Mouse (Mus musculus) limb, embryonic 12.5 days (tissue): ENCODE measurements around the gene Fto. TPM values are rescaled to one million over a fixed set of nuclear protein-coding genes. Genes with fewer than 3 reads are reported as not detected.

Experiments
- ATAC-seq: fragments of 200-750 bp; cut with Nextera tagmentation; 2 replicates; pipeline ENCODE4 v1.8.0; 2017; ENCODE audit warnings: low read depth, moderate TSS enrichment; ENCODE audit not compliant: insufficient number of reproducible peaks, insufficient read depth, low FRiP score, low TSS enrichment
- H3K27ac ChIP-seq: fragments of 300-500 bp; sonication (generic); 2 replicates; pipeline ENCODE4 v1.5.1; 2016; ENCODE audit warnings: mild to moderate bottlenecking, moderate library complexity
- H3K27me3 ChIP-seq: fragments of 300-500 bp; sonication (generic); 2 replicates; pipeline ENCODE4 v1.6.1; 2016; ENCODE audit warnings: mild to moderate bottlenecking, moderate library complexity
- H3K36me3 ChIP-seq: fragments of 300-500 bp; sonication (generic); 2 replicates; pipeline ENCODE4 v1.6.1; 2016; ENCODE audit warnings: mild to moderate bottlenecking, moderate library complexity
- H3K4me1 ChIP-seq: fragments of 300-500 bp; sonication (generic); replicated peaks from 2 replicates; pipeline ENCODE4 v1.6.1; 2016
- H3K4me2 ChIP-seq: fragments of 300-500 bp; sonication (generic); 2 replicates; pipeline ENCODE4 v1.6.1; 2016; ENCODE audit warnings: mild to moderate bottlenecking, moderate library complexity
- H3K4me3 ChIP-seq: fragments of 300-500 bp; sonication (generic); replicated peaks from 2 replicates; pipeline ENCODE4 v1.5.1; 2016; ENCODE audit warnings: mild to moderate bottlenecking
- H3K9ac ChIP-seq: fragments of 300-500 bp; sonication (generic); replicated peaks from 2 replicates; pipeline ENCODE4 v1.6.1; 2016; ENCODE audit warnings: mild to moderate bottlenecking, moderate library complexity
- H3K9me3 ChIP-seq: fragments of 300-500 bp; sonication (generic); 2 replicates; pipeline ENCODE4 v1.6.1; 2016; ENCODE audit warnings: mild to moderate bottlenecking, moderate library complexity
- WGBS: fragments of 180-500 bp; shearing (Covaris S2); methylation state at CpG from one replicate; pipeline ENCODE4 v1.1.7; 2016; 5-methylcytosine and 5-hydroxymethylcytosine counted together
- polyA plus RNA-seq: library from polyadenylated mRNA; unstranded; fragments of >200 nt; fragmentation: Nextera tagmentation; extraction: Ambion mirVana; gene quantifications from 2 replicates; pipeline ENCODE4 v1.2.1, GENCODE M21; 2016

Gene Fto
- polyA plus RNA-seq, 1 experiment from 2014 or later: 92.1 TPM

GRCm38 (mm10) chr8:91344659-91345058 lies 31.3 kb downstream of the Fto start:
- ATAC-seq: no peak
- Histone ChIP-seq H3K9ac (no peak overlapping the region), H3K4me2 (no peak overlapping the region), H3K4me3 (no peak overlapping the region), H3K9me3 (no peaks in the 10 kb centered on the region), H3K4me1 (peaks cover 20% of the 10 kb centered on the region), H3K27me3 (no peaks in the 10 kb centered on the region), H3K27ac (no peak overlapping the region), H3K36me3 (0 out of 2 replicates have a peak, but pooled peaks cover 2% of the 10 kb centered on the region)
- WGBS: 92% methylated on average over 11 of the region's 11 CpGs

- Histone ChIP-seq H3K9ac (no peak overlapping the region), H3K27ac (no peak overlapping the region), H3K9me3 (no peaks in the 10 kb centered on the region), H3K27me3 (no peaks in the 10 kb centered on the region), H3K4me1 (peaks cover 25% of the 10 kb centered on the region), H3K4me2 (no peak overlapping the region), H3K36me3 (0 out of 2 replicates have a peak, but pooled peaks cover 8% of the 10 kb centered on the region), H3K4me3 (no peak overlapping the region)
- no peak for ATAC-seq
- WGBS: 82% methylated on average over 10 of the region's 10 CpGs
Observed at GRCm38 (mm10) chr8:91347146-91347545, 33.8 kb downstream of the Fto start.

GRCm38 (mm10) chr8:91347595-91347994 lies 34.3 kb downstream of the Fto start:
- Histone ChIP-seq H3K9ac (no peak overlapping the region), H3K36me3 (0 out of 2 replicates have a peak, but pooled peaks cover 8% of the 10 kb centered on the region), H3K27me3 (no peaks in the 10 kb centered on the region), H3K4me2 (no peak overlapping the region), H3K27ac (no peak overlapping the region), H3K9me3 (no peaks in the 10 kb centered on the region), H3K4me1 (peaks cover 23% of the 10 kb centered on the region), H3K4me3 (no peak overlapping the region)
- WGBS: 73% methylated on average over 6 of the region's 6 CpGs
- no peak for ATAC-seq

- Histone ChIP-seq H3K9ac (no peak overlapping the region), H3K36me3 (0 out of 2 replicates have a peak, but pooled peaks cover 8% of the 10 kb centered on the region), H3K4me3 (no peak overlapping the region), H3K9me3 (no peaks in the 10 kb centered on the region), H3K27ac (no peak overlapping the region), H3K4me1 (peaks cover 17% of the 10 kb centered on the region), H3K4me2 (no peak overlapping the region), H3K27me3 (no peaks in the 10 kb centered on the region)
- WGBS: 85% methylated on average over 7 of the region's 7 CpGs
- ATAC-seq: no peak
Observed at GRCm38 (mm10) chr8:91349816-91350215, 36.5 kb downstream of the Fto start.

- Histone ChIP-seq H3K27ac (no peak overlapping the region), H3K4me1 (0 out of 2 replicates have a peak, but pooled peaks cover 9% of the 10 kb centered on the region)
- WGBS: 57% methylated on average over 7 of the region's 7 CpGs
Observed at GRCm38 (mm10) chr8:91350628-91351027, 37.3 kb downstream of the Fto start.

GRCm38 (mm10) chr8:91352598-91352997 lies 39.3 kb downstream of the Fto start:
- Histone ChIP-seq H3K4me2 (no peak overlapping the region), H3K4me3 (no peak overlapping the region), H3K27me3 (no peaks in the 10 kb centered on the region), H3K36me3 (0 out of 2 replicates have a peak, but pooled peaks cover 8% of the 10 kb centered on the region), H3K9me3 (no peaks in the 10 kb centered on the region), H3K4me1 (0 out of 2 replicates have a peak, but pooled peaks cover 9% of the 10 kb centered on the region), H3K27ac (no peak overlapping the region), H3K9ac (no peak overlapping the region)
- no peak for ATAC-seq
- 88% methylated on average over 3 of the region's 3 CpGs for WGBS

More at GRCm38 (mm10) chr8:91350628-91351027, 37.3 kb downstream of the Fto start:
- Histone ChIP-seq H3K4me2 (no peak overlapping the region), H3K4me3 (no peak overlapping the region), H3K9me3 (no peaks in the 10 kb centered on the region), H3K27me3 (no peaks in the 10 kb centered on the region), H3K9ac (no peak overlapping the region; the same call in 1 of the 2 replicates), H3K36me3 (0 out of 2 replicates have a peak, but pooled peaks cover 8% of the 10 kb centered on the region)
- no peak for ATAC-seq

- 76% methylated on average over 5 of the region's 5 CpGs for WGBS
Observed at GRCm38 (mm10) chr8:91353062-91353461, 39.7 kb downstream of the Fto start.

GRCm38 (mm10) chr8:91353907-91354306 lies 40.6 kb downstream of the Fto start:
- 86% methylated on average over 4 of the region's 4 CpGs for WGBS
- ATAC-seq: no peak
- Histone ChIP-seq H3K9ac (no peak overlapping the region), H3K36me3 (0 out of 2 replicates have a peak, but pooled peaks cover 8% of the 10 kb centered on the region), H3K4me1 (0 out of 2 replicates have a peak, but pooled peaks cover 9% of the 10 kb centered on the region), H3K4me2 (no peak overlapping the region), H3K27me3 (no peaks in the 10 kb centered on the region), H3K4me3 (no peak overlapping the region), H3K9me3 (no peaks in the 10 kb centered on the region), H3K27ac (no peak overlapping the region)

More at GRCm38 (mm10) chr8:91353062-91353461, 39.7 kb downstream of the Fto start:
- H3K4me2 ChIP-seq: no peak overlapping the region
- H3K27me3 ChIP-seq: no peaks in the 10 kb centered on the region
- H3K4me1 ChIP-seq: 0 out of 2 replicates have a peak, but pooled peaks cover 9% of the 10 kb centered on the region
- no peak for ATAC-seq
- H3K9ac ChIP-seq: no peak overlapping the region
- H3K9me3 ChIP-seq: no peaks in the 10 kb centered on the region
- H3K36me3 ChIP-seq: 0 out of 2 replicates have a peak, but pooled peaks cover 8% of the 10 kb centered on the region
- no peak overlapping the region for H3K4me3 ChIP-seq
- no peak overlapping the region for H3K27ac ChIP-seq

GRCm38 (mm10) chr8:91355301-91355905 lies 42.1 kb downstream of the Fto start:
- peaks cover 19% of the 10 kb centered on the region for H3K4me1 ChIP-seq
- no peak overlapping the region for H3K9ac ChIP-seq
- no peak overlapping the region for H3K27ac ChIP-seq
- WGBS: 38% methylated on average over 10 of the region's 10 CpGs
- H3K36me3 ChIP-seq: no peaks in the 10 kb centered on the region
- H3K9me3 ChIP-seq: no peaks in the 10 kb centered on the region
- H3K27me3 ChIP-seq: no peaks in the 10 kb centered on the region
- no peak overlapping the region for H3K4me2 ChIP-seq
- ATAC-seq: no peak
- H3K4me3 ChIP-seq: no peak overlapping the region

- 85% methylated on average over 11 of the region's 11 CpGs for WGBS
- no peaks in the 10 kb centered on the region for H3K27me3 ChIP-seq
Observed at GRCm38 (mm10) chr8:91355956-91356699, 42.8 kb downstream of the Fto start.

GRCm38 (mm10) chr8:91357493-91358014 lies 44.2 kb downstream of the Fto start:
- Histone ChIP-seq H3K27me3 (no peaks in the 10 kb centered on the region), H3K36me3 (no peaks in the 10 kb centered on the region), H3K4me3 (no peak overlapping the region), H3K4me2 (no peak overlapping the region), H3K27ac (no peak overlapping the region), H3K9me3 (no peaks in the 10 kb centered on the region), H3K4me1 (peaks cover 20% of the 10 kb centered on the region), H3K9ac (no peak overlapping the region)
- no peak for ATAC-seq
- 96% methylated on average over 4 of the region's 4 CpGs for WGBS

More at GRCm38 (mm10) chr8:91355956-91356699, 42.8 kb downstream of the Fto start:
- Histone ChIP-seq H3K27ac (no peak overlapping the region), H3K9me3 (no peaks in the 10 kb centered on the region), H3K4me3 (no peak overlapping the region), H3K4me1 (peaks cover 20% of the 10 kb centered on the region), H3K36me3 (no peaks in the 10 kb centered on the region), H3K9ac (no peak overlapping the region), H3K4me2 (no peak overlapping the region)
- ATAC-seq: no peak
